Mouse (Mus musculus): Measurements from ENCODE around the gene Zfp219.

DNA sequence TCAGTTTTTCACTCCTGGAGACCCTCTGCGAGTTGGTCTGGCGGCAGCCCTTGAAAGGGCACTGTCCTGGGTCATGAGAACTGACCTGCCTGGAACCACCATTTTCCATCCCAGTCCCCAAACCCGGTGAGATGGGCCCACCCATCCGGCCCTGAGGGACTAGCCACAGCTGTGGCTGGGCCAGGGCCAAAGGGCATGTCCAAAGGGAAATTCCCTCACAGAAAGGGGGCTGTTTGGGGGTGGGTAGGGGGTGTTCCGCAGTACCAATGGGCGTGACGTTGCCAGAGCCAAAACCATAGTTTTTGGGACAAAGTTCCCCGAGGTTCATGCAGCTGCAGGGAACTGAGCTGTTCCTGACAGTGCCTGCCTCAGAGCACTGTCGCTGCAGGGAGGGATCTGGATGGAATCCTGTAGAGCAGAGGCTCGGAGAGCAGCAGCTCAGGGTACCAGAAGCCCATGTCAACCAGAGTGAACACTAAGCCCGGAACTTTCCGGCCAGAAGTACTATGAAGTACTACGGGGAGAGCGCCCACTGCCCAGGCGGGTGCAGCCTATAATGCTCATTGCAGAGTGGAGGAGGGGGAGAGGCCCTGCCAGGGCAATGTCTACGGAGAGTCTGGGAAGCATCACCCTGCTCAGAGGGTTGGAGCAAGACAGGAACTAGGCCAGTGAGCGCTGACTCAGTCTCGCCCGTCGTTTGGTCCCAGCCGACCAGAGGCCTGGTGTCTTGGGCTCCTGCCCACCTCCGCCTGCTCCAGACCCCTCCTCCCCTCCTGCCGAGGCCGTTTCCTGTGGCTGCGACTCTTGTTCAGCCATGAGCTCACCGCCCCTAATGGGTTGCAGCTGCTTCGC lies 35.0 kb downstream of the Zfp219 start:
- TF ChIP-seq CTCF (IDR thresholded peaks at IDR 0.05; ENCODE audit: extremely low read depth, insufficient read depth, insufficient read length, insufficient replicate concordance): no peak
- TF ChIP-seq POLR2A (IDR thresholded peaks at IDR 0.05; ENCODE audit: low read depth, low read length): no peak
